Mouse (Mus musculus) lung, postnatal 0 days (tissue): Measurements from ENCODE around the gene Gm11983.

ENCODE experiments used
- CTCF ChIP-seq: IDR thresholded peaks from 2 replicates; pipeline ENCODE4 v1.5.1; 2016; ENCODE audit warnings: antibody characterized with exemption, mild to moderate bottlenecking
- EP300 ChIP-seq: IDR thresholded peaks from 2 replicates; pipeline ENCODE4 v1.6.1; 2016; ENCODE audit warnings: antibody characterized with exemption, mild to moderate bottlenecking, control low read depth

DNA sequence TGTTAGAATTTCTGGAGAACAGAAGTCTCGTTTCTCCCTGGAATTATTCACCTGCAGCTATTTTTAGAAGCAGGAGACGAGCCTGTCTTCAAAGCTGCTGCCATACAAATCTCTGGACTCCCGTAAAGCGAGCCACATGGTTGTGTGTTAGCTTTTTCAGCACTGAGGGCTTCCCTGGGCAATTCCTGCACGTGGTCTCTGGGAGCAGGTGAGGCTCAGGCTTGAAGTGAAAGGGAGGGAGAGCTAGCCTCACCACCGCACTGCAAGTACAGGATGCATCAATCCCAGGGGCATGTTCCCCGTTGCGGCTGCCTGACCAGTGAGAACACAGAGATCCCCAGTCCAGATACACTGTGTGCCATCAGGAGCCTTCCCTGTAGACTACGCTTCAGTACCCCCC, 5.5 kb downstream of the Gm11983 start:
- TF ChIP-seq CTCF (no peak), EP300 (no peak)
